Mouse (Mus musculus) liver, embryonic 16.5 days (tissue): ENCODE data around the gene Cacng6. TPM values are rescaled to one million over a fixed set of nuclear protein-coding genes. Genes with fewer than 3 reads are reported as not detected.

Source experiments
- ATAC-seq: fragments of 200-750 bp; cut with Nextera tagmentation; 2 replicates; pipeline ENCODE4 v1.8.0; 2017; ENCODE audit warnings: low read depth, mild to moderate bottlenecking, moderate number of reproducible peaks, moderate library complexity
- H3K27ac ChIP-seq: fragments of 300-500 bp; sonication (generic); 2 replicates; pipeline ENCODE4 v1.5.1; 2014; ENCODE audit warnings: mild to moderate bottlenecking, low read length
- H3K27me3 ChIP-seq: fragments of 300-500 bp; sonication (generic); 2 replicates; pipeline ENCODE4 v1.6.1; 2014; ENCODE audit warnings: low read depth, low read length, mixed read lengths; ENCODE audit not compliant: control insufficient read depth, insufficient read depth
- H3K36me3 ChIP-seq: fragments of 300-500 bp; sonication (generic); 2 replicates; pipeline ENCODE4 v1.6.1; 2014; ENCODE audit warnings: mild to moderate bottlenecking; ENCODE audit not compliant: control insufficient read depth, insufficient read depth
- H3K4me1 ChIP-seq: fragments of 300-500 bp; sonication (generic); 2 replicates; pipeline ENCODE4 v1.6.1; 2014; ENCODE audit warnings: low read depth, low read length, mixed read lengths; ENCODE audit not compliant: control insufficient read depth
- H3K4me2 ChIP-seq: fragments of 300-500 bp; sonication (generic); 2 replicates; pipeline ENCODE4 v1.6.1; 2014; ENCODE audit warnings: low read depth, low read length, mixed read lengths
- H3K4me3 ChIP-seq: fragments of 300-500 bp; sonication (generic); 2 replicates; pipeline ENCODE4 v1.5.1; 2014; ENCODE audit warnings: low read depth, mild to moderate bottlenecking, low read length
- H3K9ac ChIP-seq: fragments of 300-500 bp; sonication (generic); 2 replicates; pipeline ENCODE4 v1.6.1; 2014; ENCODE audit warnings: low read depth, low read length
- H3K9me3 ChIP-seq: fragments of 300-500 bp; sonication (generic); replicated peaks from 2 replicates; pipeline ENCODE4 v1.6.1; 2016; ENCODE audit warnings: low read length; ENCODE audit not compliant: control insufficient read depth
- WGBS: fragments of 180-500 bp; shearing (Covaris S2); extraction: QIAGEN DNeasy Blood & Tissue Kit; methylation state at CpG from one replicate; pipeline ENCODE4 v1.1.7; 2014; ENCODE audit not compliant: insufficient replicate concordance; 5-methylcytosine and 5-hydroxymethylcytosine counted together
- polyA plus RNA-seq: library from polyadenylated mRNA; unstranded; fragments of >200 nt; fragmentation: Nextera tagmentation; extraction: Ambion mirVana; gene quantifications from 2 replicates; pipeline ENCODE4 v1.2.1, GENCODE M21; 2015

Gene Cacng6
- polyA plus RNA-seq, 1 experiment from 2014 or later: 0.58 TPM

DNA sequence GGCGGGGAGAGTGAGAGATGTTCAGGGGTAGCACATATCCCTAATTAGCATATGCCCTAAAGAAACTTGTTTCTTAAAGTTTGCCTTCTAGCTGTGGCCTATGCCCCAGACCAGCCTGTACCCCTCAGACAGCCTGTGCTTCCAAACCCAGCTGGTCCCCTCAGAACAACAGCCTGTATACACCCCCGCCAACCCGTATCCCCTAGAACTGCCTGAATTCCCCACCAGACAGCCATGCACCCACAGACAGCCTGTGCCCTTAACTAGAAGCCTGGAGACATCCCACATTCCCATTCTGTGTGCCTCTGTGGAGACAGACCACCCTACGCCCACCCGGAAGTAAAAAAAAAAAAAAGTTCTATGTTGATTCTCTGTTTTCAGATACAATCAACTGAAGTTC, 1.1 kb downstream of the Cacng6 start:
- peaks cover 35% of the 10 kb centered on the region for H3K27me3 ChIP-seq
- H3K4me2 ChIP-seq: no peak overlapping the region
- no peaks in the 10 kb centered on the region for H3K9me3 ChIP-seq
- H3K27ac ChIP-seq: no peak overlapping the region
- no peaks in the 10 kb centered on the region for H3K4me1 ChIP-seq
- no peak overlapping the region for H3K4me3 ChIP-seq
- H3K9ac ChIP-seq: no peak overlapping the region
- no peak for ATAC-seq
- no peaks in the 10 kb centered on the region for H3K36me3 ChIP-seq
- 67% methylated on average over 5 of the region's 5 CpGs for WGBS

DNA sequence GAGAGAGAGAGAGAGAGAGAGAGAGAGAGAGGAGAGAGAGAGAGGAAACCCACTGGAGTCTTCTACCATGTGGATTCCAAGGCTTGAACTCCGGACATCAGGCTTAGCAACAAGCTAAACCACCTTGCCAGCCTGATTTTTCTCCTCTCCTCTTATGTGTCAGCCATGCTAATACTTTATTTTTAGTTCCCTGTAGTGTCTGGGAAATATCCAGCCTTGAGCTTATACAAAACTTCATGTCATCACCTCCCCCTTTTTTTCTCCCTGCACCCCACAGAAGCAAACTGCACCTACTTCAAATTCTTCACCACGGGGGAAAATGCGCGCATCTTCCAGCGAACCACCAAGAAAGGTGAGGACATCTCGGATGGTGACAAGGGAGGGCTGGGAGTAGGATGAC, 6.2 kb downstream of the Cacng6 start:
- ATAC-seq: no peak
- Histone ChIP-seq H3K9me3 (no peaks in the 10 kb centered on the region), H3K4me1 (no peaks in the 10 kb centered on the region), H3K4me2 (no peak overlapping the region), H3K36me3 (no peaks in the 10 kb centered on the region), H3K9ac (no peak overlapping the region), H3K27me3 (peaks cover 3% of the 10 kb centered on the region; the same call in 1 of the 2 replicates), H3K4me3 (no peak overlapping the region), H3K27ac (no peak overlapping the region)
- 59% methylated on average over 6 of the region's 6 CpGs for WGBS

DNA sequence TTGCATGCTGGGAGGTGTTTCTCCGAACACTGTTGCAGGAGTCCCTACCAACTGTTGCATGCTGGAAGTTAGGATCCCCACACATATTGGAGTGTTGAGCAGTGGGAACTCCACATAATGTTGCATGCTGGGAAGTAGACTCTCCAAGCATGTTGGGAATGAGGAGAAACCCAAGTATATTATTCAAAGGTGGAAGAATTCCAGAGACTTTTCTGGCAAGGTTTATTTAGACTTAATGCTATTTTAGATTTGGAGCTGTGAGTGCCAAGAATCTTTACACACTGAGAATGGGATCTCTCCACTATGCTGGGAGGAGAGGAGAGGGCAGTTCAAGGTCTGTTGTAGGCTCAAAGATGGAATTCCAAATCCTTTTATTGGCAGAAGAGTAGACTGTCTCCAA, 8.1 kb downstream of the Cacng6 start:
- 72% methylated on average over 1 of the region's 1 CpGs for WGBS
- no peak overlapping the region for H3K9ac ChIP-seq
- no peaks in the 10 kb centered on the region for H3K4me1 ChIP-seq
- no peaks in the 10 kb centered on the region for H3K9me3 ChIP-seq
- no peak overlapping the region for H3K27ac ChIP-seq
- no peak overlapping the region for H3K4me2 ChIP-seq
- no peak overlapping the region for H3K4me3 ChIP-seq
- H3K27me3 ChIP-seq: no peaks in the 10 kb centered on the region
- ATAC-seq: no peak
- no peaks in the 10 kb centered on the region for H3K36me3 ChIP-seq

DNA sequence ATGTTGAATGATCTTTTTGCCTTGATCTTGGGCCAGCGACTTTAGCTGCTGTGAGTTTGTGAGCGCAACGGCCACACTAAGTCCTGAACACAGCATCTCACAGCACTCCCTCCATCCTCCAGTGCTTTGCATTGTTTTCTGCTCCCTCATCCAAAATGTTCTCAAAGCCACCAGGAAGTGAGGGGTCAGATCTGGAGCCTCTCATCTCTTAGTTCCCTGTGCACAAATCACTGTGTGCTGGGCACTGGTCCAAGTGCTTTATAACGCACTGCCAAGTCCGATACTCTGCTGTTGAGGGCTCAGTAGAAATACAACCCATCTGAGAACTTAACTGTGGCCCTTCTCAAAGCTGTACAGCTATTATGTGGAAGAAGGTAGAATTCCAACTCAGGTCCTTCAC, 13.9 kb downstream of the Cacng6 start:
- Histone ChIP-seq H3K36me3 (no peaks in the 10 kb centered on the region), H3K27ac (no peak overlapping the region), H3K4me1 (no peaks in the 10 kb centered on the region), H3K4me2 (no peak overlapping the region), H3K27me3 (no peaks in the 10 kb centered on the region), H3K9ac (no peak overlapping the region), H3K4me3 (no peak overlapping the region), H3K9me3 (no peaks in the 10 kb centered on the region)
- 63% methylated on average over 5 of the region's 5 CpGs for WGBS
- ATAC-seq: no peak

DNA sequence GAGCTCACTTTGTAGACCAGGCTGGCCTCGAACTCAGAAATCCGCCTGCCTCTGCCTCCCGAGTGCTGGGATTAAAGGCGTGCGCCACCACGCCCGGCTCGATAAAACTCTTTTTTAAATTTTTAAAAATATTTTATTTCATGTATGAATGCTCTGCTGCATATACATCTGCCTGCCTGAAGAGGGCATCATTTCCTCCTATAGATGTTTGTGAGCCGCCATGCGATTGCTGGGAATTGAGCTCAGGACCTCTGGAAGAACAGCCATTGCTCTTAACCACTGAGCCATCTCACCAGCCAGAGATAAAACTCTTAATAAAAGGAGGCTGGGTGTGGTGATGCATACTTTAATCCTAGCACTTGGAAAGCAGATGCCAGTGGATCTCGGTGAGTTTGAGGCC, 16.0 kb downstream of the Cacng6 start:
- Histone ChIP-seq H3K9me3 (no peaks in the 10 kb centered on the region), H3K4me3 (no peak overlapping the region), H3K36me3 (no peaks in the 10 kb centered on the region), H3K9ac (no peak overlapping the region), H3K4me1 (no peaks in the 10 kb centered on the region), H3K4me2 (no peak overlapping the region), H3K27me3 (no peaks in the 10 kb centered on the region), H3K27ac (no peak overlapping the region)
- ATAC-seq: no peak
- 67% methylated on average over 11 of the region's 11 CpGs for WGBS

DNA sequence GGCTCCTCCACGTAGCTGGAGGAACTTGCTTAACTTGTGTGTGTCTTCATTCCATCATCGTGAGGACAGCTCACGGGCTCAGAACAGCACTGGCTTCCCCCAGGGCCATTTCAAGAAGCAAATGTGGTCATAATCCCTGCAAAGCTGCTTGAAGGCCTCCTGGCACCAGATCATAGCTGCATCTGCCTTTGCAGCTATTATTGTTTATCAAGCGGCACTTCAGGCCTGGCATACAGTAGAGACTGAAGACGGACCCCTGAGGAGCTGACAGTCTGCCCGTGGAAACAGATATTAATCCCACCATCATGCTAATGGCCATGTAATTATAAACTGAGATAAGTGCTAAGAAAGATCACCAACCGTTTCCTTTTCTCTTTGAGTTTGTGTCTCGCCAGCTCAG, 16.5 kb downstream of the Cacng6 start:
- no peak overlapping the region for H3K9ac ChIP-seq
- no peak overlapping the region for H3K4me3 ChIP-seq
- no peaks in the 10 kb centered on the region for H3K4me1 ChIP-seq
- H3K36me3 ChIP-seq: no peaks in the 10 kb centered on the region
- no peaks in the 10 kb centered on the region for H3K27me3 ChIP-seq
- ATAC-seq: no peak
- no peak overlapping the region for H3K27ac ChIP-seq
- no peak overlapping the region for H3K4me2 ChIP-seq
- H3K9me3 ChIP-seq: no peaks in the 10 kb centered on the region
- WGBS: 60% methylated on average over 8 of the region's 8 CpGs

DNA sequence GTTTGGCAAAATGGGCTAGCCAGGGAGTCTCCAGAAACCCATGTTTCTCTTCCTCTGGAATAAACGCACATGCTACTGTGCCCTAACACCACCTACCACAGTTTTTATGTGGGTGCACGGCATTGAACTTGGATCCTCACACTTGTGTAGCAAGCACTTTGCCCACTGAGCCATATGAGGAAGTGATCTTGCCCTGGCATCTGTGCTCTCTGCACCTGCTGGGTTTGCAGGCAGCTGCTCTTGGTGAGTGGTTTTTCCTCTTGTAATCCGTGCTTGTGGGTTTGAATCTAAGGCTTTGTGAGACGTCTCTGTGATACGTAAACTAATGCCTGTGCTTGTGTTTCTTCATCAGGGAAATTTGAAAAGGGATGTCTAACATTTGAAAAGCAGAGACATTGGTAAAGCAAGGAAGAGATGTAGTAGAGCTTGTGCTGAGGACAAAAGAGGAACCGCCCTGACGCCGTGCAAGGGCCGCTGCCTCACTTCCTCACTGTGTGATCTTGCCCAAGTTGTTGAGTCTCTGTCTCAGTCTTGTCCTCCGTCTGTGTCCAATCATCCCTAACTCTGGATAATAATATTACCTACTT, 18.6 kb downstream of the Cacng6 start:
- H3K4me2 ChIP-seq: no peak overlapping the region
- H3K27ac ChIP-seq: no peak overlapping the region
- no peak overlapping the region for H3K9ac ChIP-seq
- H3K36me3 ChIP-seq: no peaks in the 10 kb centered on the region
- no peak overlapping the region for H3K4me3 ChIP-seq
- no peaks in the 10 kb centered on the region for H3K27me3 ChIP-seq
- WGBS: 34% methylated on average over 10 of the region's 10 CpGs
- ATAC-seq: no peak
- no peaks in the 10 kb centered on the region for H3K9me3 ChIP-seq
- H3K4me1 ChIP-seq: no peaks in the 10 kb centered on the region

DNA sequence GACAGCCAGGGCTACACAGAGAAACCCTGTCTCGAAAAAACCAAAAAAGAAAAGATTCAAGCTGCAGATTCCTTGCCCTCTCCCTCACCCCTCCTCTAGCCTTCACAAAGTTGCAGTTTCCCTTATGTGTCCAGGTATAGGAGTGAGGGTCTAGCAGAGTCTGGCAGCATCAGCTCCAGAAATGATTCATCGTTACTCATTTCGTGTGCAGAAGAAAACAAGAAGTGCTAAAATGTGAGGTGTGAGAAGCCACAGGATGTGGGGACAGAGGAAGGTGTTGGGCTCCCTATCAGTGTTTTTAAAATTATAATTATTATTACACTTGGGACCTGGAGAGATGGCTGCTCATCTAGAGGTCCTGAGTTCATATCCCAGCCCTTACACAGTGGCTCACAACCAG, 20.7 kb downstream of the Cacng6 start:
- WGBS: 43% methylated on average over 3 of the region's 3 CpGs

DNA sequence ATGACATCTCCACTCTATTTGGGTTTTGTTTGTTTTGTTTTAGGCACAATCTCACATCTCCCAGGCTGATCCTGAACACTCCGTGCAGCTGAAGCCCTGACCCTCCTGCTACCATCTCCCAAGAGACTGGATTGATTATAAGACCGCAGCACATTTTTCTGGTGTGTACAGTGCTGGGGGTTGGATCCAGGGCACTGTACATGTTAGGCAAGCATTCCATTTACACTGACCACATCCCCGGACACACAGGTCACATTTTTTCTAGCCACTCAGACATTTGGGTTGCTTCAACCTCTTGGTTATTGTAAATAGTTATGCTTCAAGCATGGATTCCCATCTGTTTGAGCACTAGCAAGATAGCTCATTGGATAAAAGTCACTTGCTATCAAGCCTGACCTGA, 22.6 kb downstream of the Cacng6 start:
- no peak for ATAC-seq
- Histone ChIP-seq H3K4me1 (no peaks in the 10 kb centered on the region), H3K9me3 (no peaks in the 10 kb centered on the region), H3K27ac (no peak overlapping the region), H3K9ac (no peak overlapping the region), H3K4me3 (no peak overlapping the region), H3K27me3 (no peaks in the 10 kb centered on the region), H3K4me2 (no peak overlapping the region), H3K36me3 (no peaks in the 10 kb centered on the region)
- 61% methylated on average over 3 of the region's 3 CpGs for WGBS

More for the DNA sequence above, 20.7 kb downstream of the Cacng6 start:
- ATAC-seq: no peak
- Histone ChIP-seq H3K9me3 (no peaks in the 10 kb centered on the region), H3K4me3 (no peak overlapping the region), H3K36me3 (no peaks in the 10 kb centered on the region), H3K27me3 (no peaks in the 10 kb centered on the region), H3K27ac (no peak overlapping the region), H3K9ac (no peak overlapping the region), H3K4me1 (no peaks in the 10 kb centered on the region), H3K4me2 (no peak overlapping the region)
